Mouse (Mus musculus): ENCODE data around the gene Robo1.
"Not testable (repeated sequence)": the region's sequence is repeated elsewhere in the genome, so short reads cannot be mapped to it uniquely, and the experiment has no call there.

The Robo1 gene

DNA sequence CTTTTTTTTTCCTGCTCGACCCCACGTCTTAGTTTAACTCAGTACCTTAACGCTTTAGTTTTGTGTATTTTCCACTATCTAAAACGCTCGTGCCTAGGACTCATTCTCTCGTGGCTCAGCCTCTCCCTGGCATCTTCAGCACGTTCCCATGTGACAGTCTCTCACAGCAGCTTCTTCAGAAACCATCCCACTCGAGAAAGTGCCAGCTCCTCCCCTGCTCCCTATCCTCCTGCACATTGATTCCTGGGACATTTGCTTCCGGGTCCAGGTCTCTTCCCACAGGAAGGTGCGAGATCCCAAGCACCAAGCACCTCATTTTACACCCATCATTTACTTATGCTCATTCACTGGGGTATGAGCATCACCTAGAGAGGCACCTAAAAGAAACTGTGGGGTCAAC lies 150.0 kb downstream of the Robo1 start:
- no peak for DNase-seq

DNA sequence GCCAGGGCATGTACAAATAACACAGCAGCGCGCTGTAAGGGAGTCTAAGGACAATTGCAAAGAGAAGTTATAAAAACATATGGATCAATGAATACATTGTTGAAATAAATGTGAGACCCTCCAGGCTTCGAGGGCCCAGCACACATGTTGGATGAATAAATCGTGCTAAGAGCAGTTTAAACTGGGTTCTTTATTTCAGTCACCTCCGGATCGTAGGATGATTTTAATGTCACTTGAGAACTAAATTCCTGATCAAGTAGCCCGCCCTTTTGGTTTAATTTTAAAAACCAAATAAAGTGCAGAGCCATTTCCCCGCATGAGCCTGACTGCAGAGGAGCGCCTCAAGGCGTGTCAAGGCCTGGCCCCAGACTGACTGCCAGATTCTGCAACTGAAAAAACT lies 150.5 kb downstream of the Robo1 start:
- DNase-seq, result no peak

DNA sequence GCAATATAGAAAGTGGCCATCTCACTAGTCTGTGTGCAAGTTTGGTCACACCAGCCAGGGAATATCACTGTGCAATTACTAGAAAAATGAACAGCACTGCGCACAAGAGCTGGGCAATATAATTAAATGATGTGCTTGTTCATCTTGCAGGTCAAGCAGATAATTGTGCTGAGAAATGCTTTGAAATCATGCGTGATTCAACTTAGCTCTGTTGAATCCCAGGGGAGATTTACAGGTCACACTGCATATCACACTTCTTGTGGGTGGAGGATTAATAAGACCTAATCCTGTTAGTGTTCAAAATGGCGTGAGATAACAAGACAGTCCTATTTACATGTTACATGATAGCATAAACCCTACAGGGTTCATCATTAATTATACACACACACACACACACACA lies 157.6 kb downstream of the Robo1 start:
- DNase-seq, result no peak

DNA sequence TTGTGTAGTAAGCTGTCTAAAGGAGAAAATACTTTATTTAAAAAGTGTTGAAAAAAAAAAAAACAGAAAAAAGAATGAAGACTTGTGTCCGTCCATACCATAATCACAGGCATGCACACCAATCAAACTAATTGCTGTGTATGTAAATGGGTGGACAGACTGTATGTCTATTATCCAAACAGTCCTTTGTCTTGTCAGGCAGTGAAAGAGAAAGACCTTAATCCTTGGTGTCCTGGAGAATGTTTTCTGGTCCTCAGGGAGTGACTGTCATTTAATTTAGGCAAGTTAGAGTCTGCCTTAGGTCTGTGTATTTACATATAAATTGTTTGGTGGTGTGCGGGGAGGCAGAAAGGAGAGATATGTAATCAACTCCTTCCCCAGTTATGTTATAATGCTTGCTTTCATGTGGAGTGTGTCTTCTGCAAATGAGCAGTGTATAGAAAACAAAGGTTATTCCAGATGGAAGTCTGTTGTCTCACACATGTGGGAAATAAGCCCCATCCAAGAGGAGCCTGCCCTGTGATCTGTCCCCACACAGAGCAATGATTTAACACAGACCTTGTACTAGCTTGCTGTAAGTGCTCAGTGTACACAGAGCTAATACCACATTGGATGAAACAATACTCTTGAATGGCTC lies 162.0 kb downstream of the Robo1 start:
- no peak for DNase-seq

DNA sequence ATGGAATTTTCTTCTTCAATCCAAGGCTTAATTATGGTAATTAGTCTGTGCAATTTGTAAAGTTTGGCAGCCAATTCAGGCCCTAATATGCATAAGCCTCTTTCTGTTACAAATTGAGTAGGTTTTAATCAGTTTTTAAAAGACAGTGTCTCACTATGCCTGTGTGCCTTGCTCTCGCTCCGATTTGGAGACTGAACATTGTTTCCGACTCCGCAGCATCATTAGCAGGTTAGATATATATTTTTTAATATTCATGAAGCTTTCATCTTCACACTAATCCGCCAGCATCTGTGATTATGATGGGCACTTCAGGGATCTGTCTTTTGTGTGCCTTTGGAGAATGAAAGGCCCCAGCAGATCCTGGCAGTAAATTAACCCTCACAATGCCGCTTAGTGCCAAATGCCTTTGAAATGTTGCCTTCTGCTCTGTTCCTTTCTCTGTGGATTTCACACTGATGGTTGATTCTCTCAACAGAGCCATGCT lies 202.7 kb downstream of the Robo1 start:
- no peak for DNase-seq

DNA sequence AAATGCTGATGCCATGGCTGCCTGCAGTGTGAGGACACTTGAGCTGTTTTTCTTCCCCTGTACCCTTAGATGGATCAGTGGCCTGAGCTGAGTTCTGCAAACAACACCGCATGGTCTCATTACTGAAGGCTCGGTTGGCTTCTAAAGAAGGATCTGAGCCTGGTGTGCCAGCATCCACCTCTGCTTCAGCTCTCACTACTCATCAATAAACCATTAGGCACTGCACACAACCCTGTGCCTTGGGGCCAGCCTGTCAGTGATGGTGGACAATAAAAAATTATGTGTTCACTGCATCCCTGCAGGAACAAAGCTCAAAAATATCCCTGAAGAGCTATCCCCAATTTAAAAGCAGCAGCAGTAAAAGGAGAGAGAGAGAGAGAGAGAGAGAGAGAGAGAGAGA lies 223.2 kb downstream of the Robo1 start:
- no peak for DNase-seq

DNA sequence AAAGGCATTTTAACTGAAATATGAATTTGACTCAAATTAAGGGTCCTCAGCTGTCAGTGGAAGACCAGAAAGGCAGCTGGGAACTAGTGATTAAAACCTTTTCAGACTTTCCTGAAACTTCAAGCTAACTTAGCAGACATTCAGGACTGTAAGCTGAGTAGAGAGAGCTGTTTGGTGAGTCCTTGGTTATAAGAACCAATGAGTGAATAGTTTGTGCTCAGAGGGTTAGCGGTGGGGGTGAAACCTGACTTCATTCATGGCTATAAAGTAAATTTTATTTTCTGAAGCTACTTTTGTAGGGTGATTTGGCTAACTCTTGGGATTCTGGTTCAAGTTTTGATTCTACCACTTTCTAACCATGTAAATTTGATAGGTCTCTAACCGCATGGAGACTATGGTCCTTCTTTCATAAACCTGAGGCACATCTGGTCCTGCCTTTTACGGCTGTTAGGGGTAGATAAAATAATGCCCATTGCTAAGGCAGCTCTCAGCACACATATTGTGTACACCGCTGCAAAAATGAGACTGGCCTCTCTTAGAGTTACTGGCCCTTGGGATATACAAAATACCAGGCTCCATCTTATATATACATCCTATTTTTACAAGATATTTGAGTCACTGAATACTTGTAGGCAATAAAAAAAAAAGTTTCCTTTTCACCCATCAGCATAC lies 225.9 kb downstream of the Robo1 start:
- DNase-seq, result no peak

DNA sequence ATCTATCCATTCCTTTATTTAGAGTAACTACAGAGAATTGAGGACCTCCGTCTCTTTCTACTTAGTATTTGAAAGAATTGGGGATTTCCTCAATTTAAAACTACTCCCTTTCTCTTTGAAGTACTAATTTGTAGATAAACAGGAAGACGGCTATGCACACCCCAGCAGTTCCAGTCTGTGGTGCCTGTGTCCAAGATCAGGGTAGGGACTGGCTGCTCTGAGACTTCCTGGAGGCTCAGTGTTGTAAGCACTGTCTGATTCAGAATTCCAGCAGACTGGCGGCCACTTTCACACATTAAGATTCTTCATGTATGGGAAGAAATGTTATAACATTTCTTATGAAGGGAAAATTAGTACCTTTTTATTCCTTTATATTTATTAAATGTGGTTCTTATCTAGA lies 230.1 kb downstream of the Robo1 start:
- DNase-seq, result no peak

DNA sequence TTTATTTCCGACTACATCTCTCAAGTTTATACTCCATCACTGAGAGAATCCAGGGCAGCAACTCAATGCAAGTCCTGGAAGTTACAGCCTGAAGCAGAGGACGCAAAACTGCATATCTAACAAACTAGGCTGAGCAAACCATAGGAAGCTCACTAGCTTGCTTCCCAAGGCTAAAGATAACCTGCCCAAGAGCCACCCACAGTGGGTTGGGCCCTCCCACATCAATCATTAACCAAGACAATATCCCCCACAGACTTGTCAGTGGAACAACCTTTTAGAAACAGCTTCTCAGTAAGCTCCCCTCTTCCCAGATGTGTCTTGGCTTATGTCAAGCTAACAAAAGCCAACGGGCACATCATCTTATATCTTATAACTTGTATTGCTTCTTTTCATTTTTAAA lies 235.8 kb downstream of the Robo1 start:
- no peak for DNase-seq

DNA sequence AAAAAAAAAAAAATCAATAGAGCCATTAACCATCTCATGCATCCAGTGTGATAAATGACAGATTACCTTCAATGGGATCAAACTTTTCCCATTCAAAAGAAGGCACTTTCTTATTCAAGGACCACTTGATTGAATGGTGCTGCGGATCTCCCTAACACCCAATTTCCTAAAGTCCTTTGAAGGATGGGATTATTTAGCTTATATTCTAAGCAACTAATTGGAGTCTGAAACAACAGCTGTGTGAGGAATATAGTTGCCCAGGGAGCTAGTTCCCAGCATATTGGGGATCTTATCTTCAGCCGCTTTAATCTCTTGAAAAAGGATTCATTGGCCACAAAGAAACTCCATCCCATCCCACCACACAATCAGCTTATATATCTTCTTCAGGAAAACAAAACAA lies 236.8 kb downstream of the Robo1 start:
- DNase-seq, result no peak

DNA sequence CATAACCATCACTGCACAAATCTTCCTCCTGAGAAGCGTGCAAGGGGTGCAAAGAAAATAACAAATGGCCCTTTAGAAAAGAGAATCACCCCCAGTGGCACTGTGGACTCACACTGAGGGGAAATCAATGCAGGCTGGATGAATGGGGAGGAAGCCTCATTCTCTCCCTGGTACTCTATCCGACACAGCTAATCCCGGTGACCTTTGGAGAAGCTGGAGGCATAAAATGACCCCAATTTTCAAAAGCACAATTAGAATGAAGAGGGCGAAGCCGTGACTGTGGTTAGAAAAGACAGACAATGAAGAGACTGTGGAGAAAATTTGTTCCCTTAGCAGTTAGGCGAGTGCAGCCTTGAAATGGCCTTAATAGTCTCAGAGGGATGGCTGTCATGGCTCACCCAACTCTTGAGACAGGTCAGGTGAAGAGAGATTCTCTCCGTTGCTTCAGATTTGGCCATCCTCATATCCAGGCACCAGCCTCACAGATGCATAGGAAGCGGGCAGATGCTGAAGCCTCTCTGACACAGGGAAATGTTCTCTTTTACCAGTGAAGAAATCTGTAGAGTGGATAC lies 243.7 kb downstream of the Robo1 start:
- no peak for DNase-seq

DNA sequence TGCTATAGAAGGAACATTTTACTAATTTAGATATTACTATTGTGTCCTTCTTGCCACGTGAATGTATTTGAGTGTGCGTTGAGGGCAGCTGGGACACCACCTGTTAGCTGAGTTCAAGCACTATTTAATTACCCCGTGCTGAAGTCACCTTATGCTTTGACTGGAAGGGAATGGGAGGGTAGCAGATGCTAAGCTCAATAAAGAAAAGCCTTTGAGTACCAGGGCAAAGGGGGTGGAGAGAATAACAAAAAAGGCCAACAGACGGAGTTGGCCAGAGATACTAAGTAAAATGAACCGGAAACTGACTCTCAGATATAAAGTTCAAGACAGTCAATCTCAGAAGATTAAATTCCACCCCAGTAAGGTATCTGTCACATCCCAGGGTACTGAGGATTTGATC lies 245.6 kb downstream of the Robo1 start:
- no peak for DNase-seq

DNA sequence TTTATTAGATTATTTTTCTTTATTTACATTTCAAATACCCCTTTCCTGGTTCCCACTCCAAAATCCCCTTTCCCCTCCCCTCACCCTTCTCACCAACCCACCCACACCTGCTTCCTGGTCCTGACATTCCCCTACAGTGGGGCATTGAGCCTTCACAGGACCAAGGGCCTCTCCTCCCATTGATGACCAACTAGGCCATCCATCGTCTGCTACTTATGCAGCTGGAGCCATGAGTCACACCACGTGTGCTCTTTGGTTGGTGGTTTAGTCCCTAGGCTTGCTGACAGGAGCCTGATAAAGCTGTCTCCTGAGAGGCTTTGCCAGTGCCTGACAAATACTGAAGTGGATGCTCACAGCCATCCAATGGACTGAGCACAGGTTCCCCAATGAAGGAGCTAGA lies 254.0 kb downstream of the Robo1 start:
- not testable (repeated sequence) for DNase-seq

DNA sequence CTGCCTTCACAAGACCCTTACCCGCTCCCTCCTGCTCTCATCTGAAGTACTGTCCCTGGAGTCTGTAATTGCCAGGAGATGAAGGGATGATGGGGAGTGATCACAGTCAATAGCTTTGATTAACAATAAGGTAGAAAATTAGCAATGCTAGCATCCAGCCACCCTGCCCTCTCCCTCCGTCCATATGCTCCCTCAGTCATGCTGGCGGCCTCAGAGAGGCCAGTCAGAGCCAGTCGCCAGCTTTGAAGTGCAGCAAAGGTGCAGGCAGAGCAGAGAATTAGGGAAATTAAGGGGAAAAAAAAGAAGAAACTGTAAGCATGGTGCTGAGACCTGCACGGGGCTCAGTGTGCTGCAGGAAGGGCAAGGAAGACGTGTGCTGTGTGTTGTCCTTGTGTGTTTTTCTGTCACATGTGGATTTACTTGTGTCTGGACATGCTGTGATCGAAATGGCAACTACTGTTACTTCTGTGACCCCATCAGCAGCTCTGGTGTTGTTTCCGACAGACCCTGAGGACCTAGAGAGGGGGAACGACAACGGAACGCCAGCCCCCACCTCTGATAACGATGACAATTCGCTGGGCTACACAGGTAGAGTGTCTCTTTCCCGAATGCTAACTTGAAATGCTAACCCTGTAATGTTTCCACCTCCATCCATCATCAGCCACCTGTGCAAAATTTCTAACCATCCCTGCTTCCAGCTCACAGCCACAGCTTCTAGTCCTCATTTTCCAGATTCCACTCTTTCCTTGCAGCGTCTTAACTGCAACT lies 255.3 kb downstream of the Robo1 start:
- no peak for DNase-seq

DNA sequence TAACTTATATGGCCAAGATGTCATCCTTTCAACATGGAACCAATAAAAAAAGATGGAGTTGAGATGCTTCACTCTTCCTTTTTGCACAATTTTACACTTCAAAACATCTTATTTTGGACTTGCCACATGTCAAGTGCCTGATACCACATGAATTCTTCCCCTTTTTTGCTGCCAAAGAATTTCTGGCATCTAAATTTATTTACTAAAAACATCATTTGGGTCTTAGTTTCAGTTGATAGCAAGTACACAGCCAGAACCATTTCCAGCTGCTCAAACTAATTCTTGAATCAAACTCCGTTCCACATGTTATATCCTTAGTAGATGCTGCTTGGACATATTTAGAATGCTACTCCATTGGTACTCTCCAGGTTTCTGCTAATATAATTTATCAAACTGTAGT lies 267.1 kb downstream of the Robo1 start:
- no peak for DNase-seq

DNA sequence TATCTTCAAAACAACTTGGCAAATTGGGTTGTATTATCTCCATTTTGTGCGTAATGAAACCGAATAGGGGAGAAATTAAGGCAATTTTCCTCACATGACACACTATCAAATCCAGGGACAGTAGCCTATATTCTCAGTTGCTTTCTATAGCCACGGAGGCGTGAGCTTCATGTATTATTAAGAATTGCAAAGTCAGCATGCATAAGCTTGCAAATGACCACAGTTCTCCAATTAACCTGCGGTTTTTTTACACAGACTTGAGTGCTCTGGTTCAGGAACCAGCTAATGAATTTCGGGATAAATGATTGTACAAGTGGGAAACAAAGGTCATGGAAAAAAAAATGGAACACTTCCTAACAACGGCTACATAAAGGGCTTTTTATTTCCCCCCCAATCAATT lies 268.9 kb downstream of the Robo1 start:
- no peak for DNase-seq

DNA sequence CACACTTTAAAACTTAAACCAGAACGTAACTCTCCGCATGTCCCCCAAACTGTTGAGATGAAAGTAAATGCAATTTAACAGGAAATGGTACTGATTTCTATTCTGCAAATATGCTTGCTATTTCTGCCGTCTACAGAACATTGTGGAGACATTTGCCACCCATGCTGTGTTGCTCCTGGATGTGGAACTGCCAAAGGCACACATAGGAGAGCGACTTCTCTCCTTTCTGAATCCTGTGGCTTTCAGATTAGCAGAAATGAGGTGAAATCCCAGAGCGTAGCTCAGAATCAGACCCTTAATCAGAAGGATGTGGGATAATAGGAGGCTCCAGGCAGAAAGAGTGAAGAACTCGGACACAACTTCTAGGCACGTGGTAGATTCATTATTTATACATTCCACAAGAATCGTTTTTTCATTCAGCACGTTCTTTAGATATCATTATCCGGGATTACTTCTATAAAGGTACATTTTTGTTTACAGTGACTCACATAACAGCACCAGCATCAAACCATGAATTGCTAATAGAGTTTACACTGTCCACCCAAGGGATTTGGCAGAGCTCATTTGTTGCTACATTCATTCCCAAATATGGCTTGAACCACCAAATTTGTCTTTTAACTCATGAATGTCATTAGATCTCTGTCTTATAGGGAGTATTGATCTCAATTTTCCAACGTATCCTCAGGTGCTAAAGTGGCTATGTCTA lies 276.5 kb downstream of the Robo1 start:
- no peak for DNase-seq

DNA sequence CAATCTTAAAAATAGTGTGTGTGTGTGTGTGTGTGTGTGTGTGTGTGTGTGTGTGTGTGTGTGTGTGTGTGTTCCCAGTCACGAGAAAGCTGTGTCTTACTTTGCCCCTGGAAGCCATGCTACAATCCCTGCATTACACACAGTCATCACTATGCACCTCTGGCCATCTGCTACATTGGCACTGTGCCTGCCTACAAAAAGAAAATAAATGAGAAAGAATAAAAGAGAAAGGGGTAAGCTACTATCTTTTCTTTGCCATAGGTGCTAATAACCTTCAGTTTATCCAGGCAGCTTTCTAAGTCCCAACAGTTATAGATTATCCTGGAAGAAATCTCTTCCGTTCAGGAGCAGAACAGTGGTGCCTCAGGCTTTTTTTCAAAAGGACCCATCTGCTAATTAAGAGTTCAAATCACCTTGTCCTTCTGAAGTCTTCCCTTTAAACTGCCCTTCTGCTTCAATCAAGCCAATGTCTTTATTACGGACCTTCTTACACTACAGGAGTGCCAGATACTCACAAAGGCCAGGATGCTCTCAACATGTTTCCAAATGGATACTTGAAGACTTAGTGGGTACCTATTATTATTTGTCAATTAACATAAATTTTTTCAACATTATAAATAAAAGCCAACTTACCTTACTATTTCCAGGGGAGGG lies 277.2 kb downstream of the Robo1 start:
- no peak for DNase-seq

DNA sequence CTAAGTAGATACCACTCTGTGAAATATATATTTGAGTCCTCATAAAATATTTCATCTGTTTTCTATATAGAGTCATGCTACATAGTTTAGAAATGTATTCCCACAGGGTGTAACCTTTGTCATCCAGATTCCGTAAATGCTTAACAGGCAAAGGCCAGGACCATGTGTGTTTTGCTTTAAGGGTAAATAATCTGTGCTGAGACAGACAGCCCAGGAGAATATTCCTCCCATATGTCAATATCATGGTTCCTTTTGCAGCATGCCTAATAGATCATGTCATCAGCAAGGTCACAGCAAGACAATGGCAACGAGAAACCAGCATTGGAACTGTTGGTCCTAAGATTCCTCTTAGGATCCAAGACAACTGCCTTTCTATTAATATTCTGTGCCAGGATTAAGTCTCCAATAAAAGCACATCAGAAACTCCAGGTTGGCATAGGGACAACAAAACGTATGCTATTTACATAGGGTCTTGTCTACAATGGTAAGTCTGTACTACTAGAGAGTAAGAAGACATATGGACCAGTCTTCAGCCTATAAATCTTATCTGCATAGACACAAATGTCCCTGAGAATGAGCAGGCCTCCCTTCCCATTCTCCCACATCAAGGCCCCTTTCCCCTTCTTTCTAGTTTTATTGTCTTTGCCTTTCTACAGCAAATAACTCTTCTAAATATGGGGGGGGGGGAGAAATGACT lies 279.4 kb downstream of the Robo1 start:
- DNase-seq, result no peak

DNA sequence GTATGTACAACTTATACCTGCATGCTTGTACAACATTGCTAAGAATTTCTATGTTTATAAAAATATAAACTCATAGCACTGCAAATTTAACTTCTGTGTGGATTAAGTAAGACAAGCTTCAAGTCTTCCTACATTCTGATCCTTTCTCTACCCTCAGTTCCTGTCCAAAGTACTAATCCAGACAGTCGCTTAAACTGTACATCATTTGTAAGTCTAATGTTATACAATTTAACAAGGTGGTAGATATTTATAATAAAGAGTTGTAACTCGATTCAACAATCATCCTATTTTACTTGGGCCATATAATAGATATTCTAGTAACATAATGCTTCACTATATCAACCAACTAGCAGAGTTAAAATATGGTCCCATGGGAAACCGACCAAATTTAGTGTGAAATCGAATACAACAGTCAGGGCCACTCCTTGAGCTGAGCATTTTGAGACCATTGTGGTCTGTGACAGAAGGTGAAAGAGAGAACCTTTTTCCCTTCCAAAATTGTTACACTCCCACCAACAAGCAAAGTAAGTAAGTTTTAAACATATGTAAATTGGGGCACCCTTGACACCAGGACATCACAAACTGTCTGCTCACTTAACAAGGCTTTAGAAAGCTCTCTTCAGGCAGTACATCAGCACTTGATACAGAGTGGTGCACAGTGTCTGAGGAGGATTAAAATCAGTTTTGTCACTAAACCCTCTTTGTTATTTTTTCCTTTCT lies 295.5 kb downstream of the Robo1 start:
- no peak for DNase-seq

DNA sequence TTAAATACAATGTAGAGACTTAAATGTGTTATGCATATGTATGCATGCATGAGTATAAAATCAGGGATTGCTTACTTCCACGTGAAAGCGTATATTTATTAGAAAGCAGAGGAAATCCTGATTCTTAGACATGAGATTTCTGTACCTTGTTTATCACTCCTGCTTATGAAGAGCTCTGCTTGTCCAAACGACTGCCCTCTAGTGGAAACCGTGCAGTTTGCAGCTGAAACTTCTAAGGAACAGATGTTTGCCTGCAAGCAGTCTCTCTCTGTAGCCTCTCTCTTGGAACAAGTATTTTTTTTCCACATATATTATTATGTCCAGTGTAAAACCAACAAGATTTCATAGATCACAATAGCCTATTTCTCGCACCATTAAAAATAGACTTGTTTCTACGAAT lies 297.0 kb downstream of the Robo1 start:
- peak; percentile 32 for DNase-seq

Data from cerebellum, adult 8-10 months (tissue).